Mouse (Mus musculus) liver, embryonic 18 days (tissue): ENCODE data around the gene Mogat2. TPM values are rescaled to one million over a fixed set of nuclear protein-coding genes. Genes with fewer than 3 reads are reported as not detected.

ENCODE experiments used
- polyA plus RNA-seq: library from polyadenylated mRNA; depleted of rRNA; stranded (reverse); fragments of >200 nt; gene quantifications from 2 replicates; pipeline ENCODE4 v1.2.3, GENCODE M21; 2012; rRNA removed

Mogat2 gene
- polyA plus RNA-seq = 5.4 and 6.0 TPM in 2 replicates

DNA sequence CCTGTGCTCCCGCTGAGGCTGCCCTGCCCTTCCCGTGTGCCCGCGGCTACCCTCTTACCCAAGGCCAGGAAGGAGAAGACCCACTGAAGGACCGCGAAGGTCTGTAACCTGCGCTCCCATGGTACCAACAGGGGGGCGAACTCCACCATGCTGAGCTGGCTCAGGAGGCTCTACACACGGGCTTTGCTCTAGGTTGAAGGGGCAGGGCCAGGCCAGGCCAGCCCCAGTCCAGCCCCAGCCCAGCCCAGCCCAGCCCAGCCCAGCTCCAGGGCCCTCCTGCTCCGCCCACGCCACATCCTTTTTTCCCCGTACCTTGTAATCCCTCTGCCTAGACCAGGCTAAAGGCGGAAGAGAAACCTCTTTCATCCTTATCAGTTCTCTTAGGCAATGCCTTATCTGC lies at the start of gene Mogat2:
Gene Mogat2, minus strand, starts transcription at position 203 of the 400 bp plus-strand sequence.

DNA sequence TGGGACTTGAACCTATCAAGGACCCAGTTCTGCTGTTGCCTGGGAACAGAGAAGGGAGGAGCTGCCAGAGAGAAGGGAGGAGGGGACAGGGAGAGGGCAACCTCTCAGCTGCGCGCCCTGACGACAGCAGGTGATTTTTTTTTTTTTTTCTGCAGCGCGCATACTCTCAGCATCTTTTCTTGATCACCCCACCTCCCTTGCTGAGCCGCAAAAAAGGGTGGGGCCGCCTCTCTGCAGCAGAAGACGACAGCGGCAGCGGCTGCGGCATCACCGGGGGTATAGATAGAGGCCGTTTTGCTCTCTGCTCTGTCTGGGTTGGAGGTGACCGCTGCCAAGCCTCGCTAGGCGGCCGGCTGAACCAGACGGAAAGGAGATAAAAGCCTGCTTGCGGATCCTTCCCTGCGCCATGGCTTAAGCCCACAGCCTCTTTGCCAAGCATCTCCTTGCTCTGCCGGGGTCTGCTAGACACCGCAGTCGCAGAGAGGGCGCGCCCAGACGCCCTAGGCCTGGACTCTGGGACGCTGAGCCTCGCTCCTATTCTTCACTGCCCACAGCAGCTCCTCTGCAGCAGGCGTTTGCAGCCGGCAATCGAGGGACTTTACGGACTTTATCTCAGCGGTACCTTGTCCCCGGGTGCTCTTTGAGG lies 29.0 kb upstream of the Mogat2 start, which contains the start of gene Map6:
Gene Map6, plus strand, starts transcription at position 197 of the 646 bp plus-strand sequence.

DNA sequence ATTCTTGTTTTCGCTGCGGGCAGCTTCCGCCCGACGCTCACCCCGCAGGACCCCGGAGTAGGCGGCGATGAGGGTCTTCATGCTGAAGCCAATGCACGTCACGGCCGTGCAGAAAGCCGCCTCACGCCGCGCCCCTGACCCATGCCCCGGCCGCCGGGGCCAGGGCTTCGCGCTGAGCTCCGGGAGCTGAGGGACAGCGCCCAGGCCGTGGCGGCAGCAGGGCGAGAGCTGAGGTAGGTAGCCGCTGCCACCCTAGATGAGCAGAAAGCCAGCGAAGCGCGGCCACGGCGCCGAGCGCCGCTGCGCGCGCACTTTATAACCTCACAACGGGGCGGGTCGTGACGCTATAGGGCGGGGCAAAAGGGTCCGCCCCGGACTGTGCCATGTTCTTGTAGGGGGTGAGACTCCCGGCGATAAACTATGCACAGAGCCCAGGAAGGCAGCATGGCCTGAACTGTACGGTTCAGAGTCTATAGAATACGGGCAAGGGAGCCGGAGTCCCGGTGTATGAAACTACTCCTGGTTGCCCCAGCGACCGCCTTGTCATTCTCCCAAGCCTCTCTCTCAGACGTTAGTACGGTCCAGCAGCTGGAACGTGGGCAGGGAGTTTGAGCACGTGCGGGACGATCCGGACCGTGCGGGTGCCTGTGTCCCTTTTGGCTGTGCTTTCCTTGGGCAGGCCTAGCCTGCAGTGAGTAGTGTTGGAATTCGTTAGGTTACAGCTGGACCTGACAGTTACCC lies 55.8 kb downstream of the Mogat2 start, which contains the start of gene Dgat2:
Gene Dgat2, minus strand, starts transcription at position 288 of the 741 bp plus-strand sequence.

Other genes with a start within 250 kb of the Mogat2 start
- 6.0 and 6.9 TPM in 2 replicates for gene Uvrag, start 97.5 kb downstream of the Mogat2 start, polyA plus RNA-seq
- 151 and 175 TPM in 2 replicates for gene Dgat2, start 55.9 kb downstream of the Mogat2 start, polyA plus RNA-seq
- gene Map6, start 28.8 kb upstream of the Mogat2 start, polyA plus RNA-seq = 0.06 and 0.08 TPM in 2 replicates
- 35.2 and 41.1 TPM in 2 replicates for gene Serpinh1, start 114.6 kb upstream of the Mogat2 start, polyA plus RNA-seq
- gene Gdpd5, start 142.8 kb upstream of the Mogat2 start, polyA plus RNA-seq = 1.4 TPM in 2 replicates
- 0.10 and 0.34 TPM in 2 replicates for gene Klhl35, start 227.4 kb upstream of the Mogat2 start, polyA plus RNA-seq
- 725 and 803 TPM in 2 replicates for gene Rps3, start 245.1 kb upstream of the Mogat2 start, polyA plus RNA-seq